Mouse (Mus musculus) heart, embryonic 15.5 days (tissue): Measurements from ENCODE around the gene Plac8. TPM values are rescaled to one million over a fixed set of nuclear protein-coding genes. Genes with fewer than 3 reads are reported as not detected.
A peak's percentile ranks its signal among the peaks of the same experiment; 100 is the strongest.

Experiments used
- ATAC-seq: fragments of 200-750 bp; cut with Nextera tagmentation; replicated peaks from 2 replicates; pipeline ENCODE4 v1.8.0; 2017; ENCODE audit warnings: low read depth, moderate TSS enrichment; ENCODE audit not compliant: insufficient number of reproducible peaks, insufficient read depth, low FRiP score
- H3K27ac ChIP-seq: fragments of 300-500 bp; sonication (generic); 2 replicates; pipeline ENCODE4 v1.5.1; 2015; ENCODE audit warnings: mild to moderate bottlenecking, inconsistent platforms
- H3K27me3 ChIP-seq: fragments of 300-500 bp; sonication (generic); 2 replicates; pipeline ENCODE4 v1.6.1; 2015; ENCODE audit warnings: inconsistent platforms
- H3K36me3 ChIP-seq: fragments of 300-500 bp; sonication (generic); 2 replicates; pipeline ENCODE4 v1.6.1; 2015; ENCODE audit warnings: mild to moderate bottlenecking, inconsistent platforms
- H3K4me1 ChIP-seq: fragments of 300-500 bp; sonication (generic); replicated peaks from 2 replicates; pipeline ENCODE4 v1.6.1; 2015; ENCODE audit warnings: inconsistent platforms
- H3K4me2 ChIP-seq: fragments of 300-500 bp; sonication (generic); 2 replicates; pipeline ENCODE4 v1.6.1; 2015; ENCODE audit warnings: inconsistent platforms, mild to moderate bottlenecking, moderate library complexity
- H3K4me3 ChIP-seq: fragments of 300-500 bp; sonication (generic); 2 replicates; pipeline ENCODE4 v1.5.1; 2015; ENCODE audit warnings: mild to moderate bottlenecking, inconsistent platforms
- H3K9ac ChIP-seq: fragments of 300-500 bp; sonication (generic); 2 replicates; pipeline ENCODE4 v1.6.1; 2015; ENCODE audit warnings: mild to moderate bottlenecking, inconsistent platforms
- H3K9me3 ChIP-seq: fragments of 300-500 bp; sonication (generic); replicated peaks from 2 replicates; pipeline ENCODE4 v1.6.1; 2016; ENCODE audit warnings: inconsistent platforms
- WGBS: fragments of 180-500 bp; shearing (Covaris S2); methylation state at CpG from one replicate; pipeline ENCODE4 v1.1.7; 2015; ENCODE audit warnings: mixed read lengths; 5-methylcytosine and 5-hydroxymethylcytosine counted together
- polyA plus RNA-seq: library from polyadenylated mRNA; unstranded; fragments of >200 nt; fragmentation: Nextera tagmentation; extraction: Ambion mirVana; gene quantifications from 2 replicates; pipeline ENCODE4 v1.2.1, GENCODE M21; 2015

Plac8 gene
- polyA plus RNA-seq, 1 experiment from 2014 or later: 7.7 TPM

DNA sequence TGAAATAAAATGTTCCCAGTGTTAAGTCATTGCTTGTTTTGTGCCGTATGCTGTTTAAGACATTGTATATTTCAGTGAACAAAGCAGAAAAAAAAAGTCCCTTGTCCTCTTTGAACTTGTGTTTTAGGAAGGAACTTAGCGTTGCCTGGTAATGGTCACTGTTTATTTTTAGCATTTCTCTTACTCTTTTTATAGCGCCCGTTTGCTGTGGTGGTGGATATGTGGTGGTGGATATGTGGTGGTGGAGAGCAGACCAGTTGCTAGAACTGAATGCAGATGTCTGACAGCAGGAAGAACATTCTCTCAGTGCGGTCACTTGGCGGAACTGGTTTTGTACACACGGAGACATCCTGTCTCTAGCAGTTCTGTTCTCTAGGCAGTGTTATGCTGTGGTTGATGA, 45.9 kb downstream of the Plac8 start:
- H3K9me3 ChIP-seq: no peaks in the 10 kb centered on the region
- 31% methylated on average over 7 of the region's 7 CpGs for WGBS
- no peak overlapping the region for H3K9ac ChIP-seq
- peak overlapping the region; percentile 20 for H3K4me2 ChIP-seq
- no peaks in the 10 kb centered on the region for H3K27me3 ChIP-seq
- peak; percentile 58; the same call in 1 of the 2 replicates for ATAC-seq
- H3K4me3 ChIP-seq: no peak overlapping the region
- H3K27ac ChIP-seq: peak overlapping the region; percentile 62
- H3K36me3 ChIP-seq: peaks cover 31% of the 10 kb centered on the region
- H3K4me1 ChIP-seq: peaks cover 10% of the 10 kb centered on the region

DNA sequence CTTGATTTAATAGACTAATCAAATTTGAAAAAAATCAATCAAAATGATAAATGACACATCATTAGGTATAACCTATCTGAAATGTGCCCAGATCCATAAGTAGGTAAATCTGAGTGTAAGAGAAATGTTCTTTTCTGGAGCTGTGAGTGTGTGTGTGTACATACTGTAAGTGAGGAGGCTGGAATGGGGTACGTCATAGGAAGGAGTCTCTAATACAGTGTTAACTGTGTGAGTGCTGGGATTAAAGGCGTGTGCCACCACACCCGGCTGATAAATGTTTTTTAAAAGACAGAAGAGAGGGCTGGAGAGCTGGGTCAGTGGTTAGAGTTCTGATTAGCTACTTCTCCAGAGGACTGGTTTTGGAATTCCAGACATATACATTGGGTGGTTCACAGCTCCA, 46.4 kb downstream of the Plac8 start:
- no peak overlapping the region for H3K9ac ChIP-seq
- no peaks in the 10 kb centered on the region for H3K27me3 ChIP-seq
- H3K36me3 ChIP-seq: peaks cover 26% of the 10 kb centered on the region
- H3K27ac ChIP-seq: 0 out of 2 replicates have a peak overlapping the region, but pooled peaks have one; percentile 40
- 0 out of 2 replicates have a peak overlapping the region, but pooled peaks have one; percentile 21 for H3K4me2 ChIP-seq
- no peaks in the 10 kb centered on the region for H3K9me3 ChIP-seq
- peaks cover 10% of the 10 kb centered on the region for H3K4me1 ChIP-seq
- no peak overlapping the region for H3K4me3 ChIP-seq
- WGBS: 44% methylated on average over 3 of the region's 3 CpGs
- no peak for ATAC-seq

DNA sequence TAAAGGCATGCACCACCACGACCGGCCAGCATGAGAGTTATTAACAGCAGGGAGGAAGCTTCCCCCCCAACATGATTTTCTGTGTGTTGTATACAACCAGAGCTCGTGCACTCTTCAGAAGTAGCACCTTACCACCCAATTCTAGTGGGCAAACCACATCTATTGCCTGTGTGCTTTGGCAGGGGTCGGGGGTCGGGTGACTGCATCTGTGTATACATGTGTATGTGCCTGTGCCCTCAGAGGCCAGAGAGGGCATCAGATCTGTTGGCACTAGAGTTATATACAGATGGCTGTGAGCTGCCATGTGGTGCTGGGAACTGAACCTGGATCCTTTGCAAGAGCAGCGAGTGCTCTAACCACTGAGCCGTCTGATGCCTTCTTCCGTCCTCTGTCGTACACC, 47.1 kb downstream of the Plac8 start:
- H3K36me3 ChIP-seq: peaks cover 19% of the 10 kb centered on the region
- H3K9ac ChIP-seq: no peak overlapping the region
- H3K9me3 ChIP-seq: no peaks in the 10 kb centered on the region
- H3K27me3 ChIP-seq: no peaks in the 10 kb centered on the region
- H3K4me3 ChIP-seq: no peak overlapping the region
- H3K4me2 ChIP-seq: no peak overlapping the region
- WGBS: 89% methylated on average over 9 of the region's 9 CpGs
- no peak overlapping the region for H3K27ac ChIP-seq
- peaks cover 13% of the 10 kb centered on the region for H3K4me1 ChIP-seq
- ATAC-seq: no peak

DNA sequence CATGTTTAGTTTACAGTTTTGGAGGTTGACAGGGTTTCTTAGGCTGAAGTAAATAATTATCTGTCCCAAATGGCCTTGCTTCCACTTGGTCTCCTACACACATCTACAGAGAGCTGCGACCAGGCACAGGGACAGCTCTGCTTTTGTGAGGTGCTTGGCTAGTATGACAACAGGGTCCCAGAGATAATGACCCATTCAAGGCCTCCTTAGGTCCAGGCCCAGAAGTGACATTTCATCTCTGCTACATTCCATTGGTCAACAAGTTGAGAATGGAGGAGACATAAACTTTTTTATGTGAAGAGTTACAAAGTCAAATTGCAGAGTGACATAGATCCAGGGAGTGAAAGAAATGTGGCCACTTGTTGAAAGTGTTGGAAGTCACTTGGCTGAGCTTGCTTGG, 48.7 kb downstream of the Plac8 start:
- H3K27ac ChIP-seq: no peak overlapping the region
- no peaks in the 10 kb centered on the region for H3K27me3 ChIP-seq
- no peaks in the 10 kb centered on the region for H3K9me3 ChIP-seq
- ATAC-seq: no peak
- peaks cover 3% of the 10 kb centered on the region; the same call in 1 of the 2 replicates for H3K36me3 ChIP-seq
- no peak overlapping the region for H3K4me3 ChIP-seq
- H3K9ac ChIP-seq: no peak overlapping the region
- H3K4me2 ChIP-seq: no peak overlapping the region
- peaks cover 20% of the 10 kb centered on the region for H3K4me1 ChIP-seq
- 70% methylated on average over 1 of the region's 1 CpGs for WGBS

DNA sequence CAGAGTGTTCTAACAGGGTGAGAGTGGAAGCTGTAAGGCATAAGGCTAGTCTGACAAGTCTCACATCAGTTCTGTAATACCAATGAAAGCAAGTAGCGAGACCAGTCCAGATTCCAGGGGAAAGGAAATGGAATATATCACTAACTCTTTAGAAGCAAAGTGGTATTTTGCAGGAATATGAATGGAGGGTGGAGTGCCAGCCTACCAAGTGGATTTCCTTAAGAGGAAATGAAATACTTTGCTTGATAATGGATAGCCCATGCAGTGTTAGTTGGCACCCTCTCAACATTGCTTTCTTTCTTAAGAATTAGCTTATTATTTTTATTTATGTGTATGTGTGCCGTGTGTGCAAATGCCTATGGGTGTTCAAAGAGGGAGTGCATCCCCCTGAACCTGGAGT, 51.8 kb downstream of the Plac8 start:
- no peaks in the 10 kb centered on the region for H3K36me3 ChIP-seq
- no peak for ATAC-seq
- H3K4me1 ChIP-seq: peaks cover 15% of the 10 kb centered on the region
- no peak overlapping the region for H3K9ac ChIP-seq
- no peaks in the 10 kb centered on the region for H3K9me3 ChIP-seq
- H3K4me3 ChIP-seq: no peak overlapping the region
- H3K27ac ChIP-seq: no peak overlapping the region
- 64% methylated on average over 2 of the region's 2 CpGs for WGBS
- H3K4me2 ChIP-seq: no peak overlapping the region
- H3K27me3 ChIP-seq: peaks cover 6% of the 10 kb centered on the region

DNA sequence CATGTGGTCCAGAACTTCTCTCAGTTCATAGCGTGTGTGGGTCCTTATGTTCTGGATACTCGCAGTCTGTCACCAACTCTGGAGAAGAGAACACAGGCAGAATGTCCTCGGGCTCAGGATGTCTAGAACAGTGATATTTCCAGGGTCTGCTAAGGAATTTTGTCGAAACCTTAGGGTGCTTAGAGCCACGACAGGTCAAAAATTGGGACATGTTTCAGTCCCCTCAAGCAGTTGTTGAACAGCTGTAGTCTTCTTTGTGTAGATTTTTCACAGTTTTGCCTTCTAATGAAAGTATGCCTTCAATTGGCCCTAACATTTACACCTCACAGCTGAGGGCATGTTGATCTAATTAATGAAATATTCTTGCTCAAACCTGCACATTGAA, 53.0 kb downstream of the Plac8 start:
- Histone ChIP-seq H3K36me3 (no peaks in the 10 kb centered on the region), H3K4me2 (peak overlapping the region; percentile 74), H3K9me3 (no peaks in the 10 kb centered on the region), H3K4me3 (peak overlapping the region; percentile 76), H3K9ac (peak overlapping the region; percentile 78), H3K27me3 (peaks cover 6% of the 10 kb centered on the region), H3K4me1 (peaks cover 15% of the 10 kb centered on the region), H3K27ac (no peak overlapping the region; the same call in 1 of the 2 replicates)
- ATAC-seq: no peak
- WGBS: 2% methylated on average over 5 of the region's 5 CpGs

DNA sequence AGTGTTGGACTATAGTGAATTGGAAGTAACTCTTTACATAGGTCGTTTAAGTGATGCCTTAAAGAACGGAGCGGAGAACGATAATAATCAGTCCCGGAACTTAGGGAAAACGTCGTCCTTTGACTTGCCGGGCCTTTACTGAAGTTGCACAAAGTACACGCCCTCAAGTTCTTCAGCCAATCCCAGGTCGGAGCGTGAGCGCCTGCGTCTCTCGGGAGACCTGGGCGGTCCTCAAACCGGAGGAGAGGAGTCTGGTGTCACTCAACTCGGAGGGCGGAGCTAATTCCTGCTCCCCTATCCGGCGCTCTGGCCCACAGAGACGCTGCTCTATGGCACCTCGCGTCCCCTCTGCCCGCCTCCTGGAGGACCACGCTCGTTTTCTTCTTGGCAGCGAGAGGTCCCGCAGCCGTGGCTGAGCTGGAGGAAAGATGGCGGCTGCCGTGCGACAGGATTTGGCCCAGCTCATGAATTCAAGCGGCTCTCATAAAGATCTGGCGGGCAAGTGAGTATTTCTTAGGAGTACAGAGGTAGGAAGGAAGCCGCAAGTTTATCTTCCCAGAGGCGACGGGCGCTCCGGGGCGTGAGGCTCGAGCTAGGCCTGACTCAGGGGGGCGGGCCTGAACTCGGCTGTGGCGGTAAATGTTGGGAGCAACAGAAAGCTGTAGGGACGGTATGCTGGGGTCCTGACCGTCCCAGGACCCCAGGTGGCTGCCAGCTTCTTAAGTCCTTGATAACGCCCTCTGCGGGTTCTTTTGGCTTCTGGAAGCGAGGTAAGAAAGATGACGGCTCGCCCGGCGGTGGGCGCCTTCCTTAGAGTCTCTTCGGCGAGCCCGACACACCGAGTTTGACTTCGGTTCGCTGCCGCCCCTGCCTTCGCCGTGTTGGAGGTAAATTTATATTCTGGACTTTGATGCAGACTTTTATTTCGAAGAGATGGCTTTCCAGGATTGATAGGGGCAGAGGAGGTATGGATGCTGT, 53.7 kb downstream of the Plac8 start, which contains the start of gene Cops4:
TSS of gene Cops4 (plus strand) at position 261 of the 978 bp plus-strand sequence.
- Histone ChIP-seq H3K4me3 (peak within 1 kb of the TSS; percentile 76), H3K9me3 (no peaks in the 10 kb centered on the region), H3K4me1 (peaks cover 15% of the 10 kb centered on the region), H3K27me3 (peaks cover 6% of the 10 kb centered on the region), H3K4me2 (peak within 1 kb of the TSS; percentile 74), H3K36me3 (no peaks in the 10 kb centered on the region), H3K27ac (peak within 1 kb of the TSS; percentile 82), H3K9ac (peak within 1 kb of the TSS; percentile 78)
- under 1% methylated on average over 64 of the region's 64 CpGs for WGBS
- peak; percentile 100 for ATAC-seq

DNA sequence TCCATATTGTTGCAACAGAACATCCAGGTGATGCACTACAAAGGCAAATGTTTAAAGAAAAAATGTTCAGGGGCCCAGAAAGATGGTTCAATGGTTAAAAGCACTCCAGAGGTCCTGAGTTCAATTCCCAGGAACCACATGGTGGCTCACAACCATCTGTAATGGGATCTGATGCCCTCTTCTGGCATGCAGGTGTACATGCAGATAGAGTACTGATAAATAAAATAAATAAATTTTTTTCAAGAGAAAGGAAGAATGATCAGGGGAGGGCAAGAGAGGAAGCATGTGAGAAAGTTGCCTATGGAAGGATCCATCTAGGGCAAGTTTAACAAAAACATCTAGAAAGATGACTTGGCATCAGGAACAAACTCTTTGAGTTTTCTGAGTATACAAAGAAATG, 59.5 kb downstream of the Plac8 start:
- no peaks in the 10 kb centered on the region for H3K9me3 ChIP-seq
- peaks cover 1% of the 10 kb centered on the region for H3K4me1 ChIP-seq
- H3K4me3 ChIP-seq: no peak overlapping the region
- no peak overlapping the region for H3K4me2 ChIP-seq
- H3K36me3 ChIP-seq: no peaks in the 10 kb centered on the region
- H3K9ac ChIP-seq: no peak overlapping the region
- no peak overlapping the region for H3K27ac ChIP-seq
- no peak for ATAC-seq
- H3K27me3 ChIP-seq: peaks cover 6% of the 10 kb centered on the region

DNA sequence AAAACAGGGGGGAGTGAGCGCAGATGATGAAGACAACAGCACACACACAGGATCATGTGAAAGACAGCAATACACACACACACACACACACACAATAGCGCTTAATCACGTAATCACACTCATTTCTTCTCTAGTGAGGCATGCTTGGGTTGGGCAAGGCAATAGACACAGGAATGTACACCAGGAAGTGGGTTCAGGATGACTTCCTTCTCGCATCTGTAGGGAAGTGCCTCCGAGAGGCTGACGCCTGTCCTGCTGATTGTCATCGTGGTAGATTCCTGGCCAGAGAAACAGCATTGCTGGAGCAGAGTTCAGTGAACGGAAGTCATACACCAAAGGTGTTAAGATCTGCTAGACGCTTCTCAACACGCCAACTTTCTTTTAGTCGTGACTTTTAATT, 62.8 kb downstream of the Plac8 start:
- Histone ChIP-seq H3K27ac (no peak overlapping the region), H3K9me3 (no peaks in the 10 kb centered on the region), H3K36me3 (no peaks in the 10 kb centered on the region), H3K9ac (no peak overlapping the region), H3K4me2 (no peak overlapping the region), H3K27me3 (no peaks in the 10 kb centered on the region), H3K4me3 (no peak overlapping the region), H3K4me1 (no peaks in the 10 kb centered on the region)
- no peak for ATAC-seq
- WGBS: 56% methylated on average over 11 of the region's 11 CpGs

Other genes with a start within 250 kb of the Plac8 start
- gene Sec31a, start 156.0 kb downstream of the Plac8 start, polyA plus RNA-seq: 127 and 156 TPM in 2 replicates
- gene Lin54, start 71.6 kb downstream of the Plac8 start, polyA plus RNA-seq: 9.1 and 10.2 TPM in 2 replicates
- gene Cops4, start 53.9 kb downstream of the Plac8 start, polyA plus RNA-seq: 134 and 137 TPM in 2 replicates
- gene Coq2, start 102.9 kb upstream of the Plac8 start, polyA plus RNA-seq: 63.2 and 68.2 TPM in 2 replicates
- 0.96 and 2.2 TPM in 2 replicates for gene Hpse, start 147.5 kb upstream of the Plac8 start, polyA plus RNA-seq
- gene Helq, start 226.4 kb upstream of the Plac8 start, polyA plus RNA-seq: 9.2 and 9.5 TPM in 2 replicates
- 121 and 134 TPM in 2 replicates for gene Mrps18c, start 226.4 kb upstream of the Plac8 start, polyA plus RNA-seq
- gene Abraxas1, start 248.7 kb upstream of the Plac8 start, polyA plus RNA-seq: 31.2 and 33.9 TPM in 2 replicates